Mouse (Mus musculus): ENCODE measurements around the gene Wrap53. TPM values are rescaled to one million over a fixed set of nuclear protein-coding genes. Genes with fewer than 3 reads are reported as not detected.

The Wrap53 gene
- polyA plus RNA-seq, 1 experiment from 2014 or later: 34.5 TPM

DNA sequence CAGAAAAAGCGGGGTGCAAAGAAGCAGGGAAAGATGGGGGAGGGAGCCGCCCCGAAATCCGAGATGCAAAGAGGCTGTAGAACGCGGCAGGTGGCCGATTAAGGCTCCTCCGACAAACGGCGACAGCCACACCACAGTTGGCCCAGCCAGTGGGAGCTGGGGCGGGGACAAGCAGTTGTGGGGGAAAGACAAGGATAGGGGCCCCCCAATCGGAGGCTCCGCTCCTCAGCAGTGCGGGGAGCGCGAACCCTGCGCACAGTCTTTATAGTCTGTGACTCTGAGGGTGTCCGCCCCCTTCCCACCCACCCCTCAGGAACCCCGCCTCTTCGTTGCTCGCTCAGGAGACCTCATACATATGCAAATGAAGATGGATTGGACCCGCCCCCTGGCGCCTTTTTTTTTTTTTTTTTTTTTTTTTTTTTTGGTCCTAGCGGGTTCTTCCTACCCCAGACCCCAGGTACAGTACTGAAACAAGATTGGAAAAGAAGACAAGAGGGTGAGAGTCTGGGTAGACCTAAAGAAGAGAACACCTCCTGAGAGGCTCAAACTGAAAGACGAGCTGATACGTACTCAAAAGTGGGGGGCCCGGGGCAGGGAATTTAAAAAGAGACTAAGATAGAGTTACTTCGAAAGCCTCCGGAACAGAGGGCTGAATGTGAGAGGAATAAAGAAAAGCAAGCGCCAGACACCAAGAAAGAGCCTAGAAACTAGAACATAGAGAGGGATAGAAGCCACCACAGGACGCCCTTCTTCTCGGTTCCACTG, 25.9 kb upstream of the Wrap53 start, which contains the start of gene Atp1b2:
TSS of gene Atp1b2 (minus strand) at position 217 of the 765 bp plus-strand sequence.
- H3K36me3 ChIP-seq (ENCODE audit: control insufficient read depth, insufficient read depth, low read length): no peaks in the 10 kb centered on the region
- H3K27ac ChIP-seq (ENCODE audit: low read depth, low read length): 0 out of 2 replicates have a peak within 1 kb of the TSS, but pooled peaks have one; percentile 34
- H3K4me3 ChIP-seq (ENCODE audit: low read depth, low read length): peak within 1 kb of the TSS; percentile 48

DNA sequence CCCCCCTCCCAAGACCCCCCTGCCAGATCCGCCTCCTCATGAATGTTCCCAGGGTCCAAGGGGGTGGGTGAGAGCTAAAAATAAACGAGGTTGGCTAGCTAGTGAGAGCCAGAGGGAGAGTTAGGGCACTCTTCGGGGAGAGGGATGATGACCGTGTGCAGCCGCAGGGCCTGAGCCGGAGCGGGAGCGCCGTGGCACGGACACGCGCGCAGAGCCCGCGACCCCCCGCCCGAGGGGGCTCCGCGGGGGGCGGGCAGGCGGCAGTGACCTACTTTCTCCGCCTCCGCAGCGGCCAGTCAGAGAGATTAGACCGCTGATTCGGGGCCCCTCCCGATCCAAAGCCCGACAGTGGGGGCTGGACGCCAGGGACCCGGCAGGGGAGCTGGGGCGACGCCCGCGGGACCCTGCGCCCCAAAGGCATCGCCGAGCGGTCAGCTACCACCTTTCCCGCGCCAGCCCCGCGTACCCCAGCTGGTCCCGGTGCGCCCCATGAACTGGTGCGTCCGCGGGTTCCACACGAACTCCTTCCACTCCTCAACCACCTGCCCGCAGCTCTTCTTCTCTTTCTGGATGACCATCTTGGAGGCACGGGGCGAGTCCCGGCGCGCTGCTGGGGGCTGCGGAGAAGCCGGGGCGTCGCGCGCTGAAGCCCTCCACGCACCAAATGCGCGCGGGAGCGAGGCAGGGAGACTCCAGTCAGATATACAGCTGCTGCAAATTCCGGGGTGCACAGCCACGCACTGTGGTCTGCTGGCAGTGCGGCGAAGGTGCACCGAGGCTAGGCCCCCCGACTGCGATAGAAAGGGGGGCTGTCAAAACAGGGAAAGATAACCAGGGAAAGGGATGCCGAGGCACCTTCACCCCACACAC, 25.0 kb upstream of the Wrap53 start:
- ATAC-seq (ENCODE audit: insufficient read depth, low FRiP score, low TSS enrichment): no peak

More for the DNA sequence above, 25.9 kb upstream of the Wrap53 start, which contains the start of gene Atp1b2:
- 4% methylated on average over 32 of the region's 32 CpGs for WGBS
- peak; percentile 79 for ATAC-seq (ENCODE audit: insufficient read depth, low FRiP score, low TSS enrichment)
- peak within 1 kb of the TSS; percentile 100 for H3K4me2 ChIP-seq (ENCODE audit: low read depth)
- H3K9ac ChIP-seq (ENCODE audit: low read length): peak within 1 kb of the TSS; percentile 55
- peaks cover 11% of the 10 kb centered on the region for H3K4me1 ChIP-seq (ENCODE audit: control insufficient read depth, insufficient read depth, low read length)
- 0 out of 2 replicates have a peak, but pooled peaks cover 6% of the 10 kb centered on the region for H3K27me3 ChIP-seq (ENCODE audit: control insufficient read depth, insufficient read depth, low read length)
- H3K9me3 ChIP-seq (ENCODE audit: control insufficient read depth, low read length): no peaks in the 10 kb centered on the region
- peak; percentile 77 for DNase-seq (ENCODE audit: low spot score)

DNA sequence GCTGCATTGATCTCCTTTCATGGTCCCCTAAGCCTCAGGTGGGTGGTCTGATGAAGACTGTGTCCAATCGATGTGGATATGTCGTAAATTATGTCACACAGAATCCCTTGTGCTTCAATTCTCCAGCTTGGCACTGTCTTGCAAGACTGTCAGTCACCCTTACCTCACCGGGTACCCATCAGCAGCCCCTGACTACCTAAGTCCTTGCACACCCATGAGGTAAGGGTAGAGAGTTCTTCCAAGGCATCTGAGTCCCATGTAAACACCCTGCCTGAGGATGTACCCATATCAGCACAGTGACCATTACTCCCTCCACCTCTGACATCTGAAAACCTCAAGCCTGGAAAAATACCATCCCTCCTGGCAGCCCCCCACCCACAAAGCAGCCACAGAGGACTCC, 24.3 kb upstream of the Wrap53 start:
- no peak overlapping the region for H3K27ac ChIP-seq (ENCODE audit: low read depth, low read length)

More for the DNA sequence above, 25.0 kb upstream of the Wrap53 start:
- Histone ChIP-seq H3K4me1 (ENCODE audit: control insufficient read depth, insufficient read depth, low read length) (peaks cover 11% of the 10 kb centered on the region), H3K9ac (ENCODE audit: low read length) (peak overlapping the region; percentile 55), H3K9me3 (ENCODE audit: control insufficient read depth, low read length) (no peaks in the 10 kb centered on the region), H3K27me3 (ENCODE audit: control insufficient read depth, insufficient read depth, low read length) (0 out of 2 replicates have a peak, but pooled peaks cover 6% of the 10 kb centered on the region), H3K4me3 (ENCODE audit: low read depth, low read length) (peak overlapping the region; percentile 48), H3K27ac (ENCODE audit: low read depth, low read length) (0 out of 2 replicates have a peak overlapping the region, but pooled peaks have one; percentile 34), H3K4me2 (ENCODE audit: low read depth) (peak overlapping the region; percentile 100), H3K36me3 (ENCODE audit: control insufficient read depth, insufficient read depth, low read length) (no peaks in the 10 kb centered on the region)
- DNase-seq (ENCODE audit: low spot score): no peak
- WGBS: under 1% methylated on average over 73 of the region's 73 CpGs

DNA sequence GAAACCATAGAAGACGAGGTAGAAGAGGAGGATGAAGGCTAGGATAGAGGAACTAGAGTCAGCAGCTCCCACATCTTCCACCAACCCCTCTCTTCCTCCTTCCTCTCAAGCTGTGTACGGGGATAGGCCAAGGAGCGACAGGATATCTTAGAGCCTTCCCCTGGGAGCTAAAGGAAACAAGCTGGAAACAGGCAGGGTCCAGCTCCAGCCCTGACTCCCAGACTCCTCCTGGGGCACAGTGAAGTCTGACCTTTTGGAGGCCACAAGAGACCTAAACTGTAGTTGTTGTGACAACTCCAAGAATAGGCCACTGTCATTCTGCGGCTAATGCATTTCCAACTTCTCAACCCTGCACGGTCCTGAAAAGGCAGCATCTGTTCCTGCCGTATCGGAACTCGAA, 23.5 kb upstream of the Wrap53 start:
- H3K4me3 ChIP-seq (ENCODE audit: low read depth, low read length): no peak overlapping the region
- H3K36me3 ChIP-seq (ENCODE audit: control insufficient read depth, insufficient read depth, low read length): no peaks in the 10 kb centered on the region
- DNase-seq (ENCODE audit: low spot score) (no peak), ATAC-seq (ENCODE audit: insufficient read depth, low FRiP score, low TSS enrichment) (no peak)
- H3K4me2 ChIP-seq (ENCODE audit: low read depth): no peak overlapping the region; the same call in 1 of the 2 replicates
- 79% methylated on average over 8 of the region's 8 CpGs for WGBS
- 0 out of 2 replicates have a peak, but pooled peaks cover 6% of the 10 kb centered on the region for H3K27me3 ChIP-seq (ENCODE audit: control insufficient read depth, insufficient read depth, low read length)
- no peak overlapping the region for H3K9ac ChIP-seq (ENCODE audit: low read length)
- H3K9me3 ChIP-seq (ENCODE audit: control insufficient read depth, low read length): no peaks in the 10 kb centered on the region
- H3K4me1 ChIP-seq (ENCODE audit: control insufficient read depth, insufficient read depth, low read length): peaks cover 14% of the 10 kb centered on the region
- H3K27ac ChIP-seq (ENCODE audit: low read depth, low read length): no peak overlapping the region

More for the DNA sequence above, 24.3 kb upstream of the Wrap53 start:
- no peak for DNase-seq (ENCODE audit: low spot score)
- peak overlapping the region; percentile 48 for H3K4me3 ChIP-seq (ENCODE audit: low read depth, low read length)
- no peak overlapping the region; the same call in 1 of the 2 replicates for H3K9ac ChIP-seq (ENCODE audit: low read length)
- 57% methylated on average over 3 of the region's 3 CpGs for WGBS
- peaks cover 14% of the 10 kb centered on the region for H3K4me1 ChIP-seq (ENCODE audit: control insufficient read depth, insufficient read depth, low read length)
- ATAC-seq (ENCODE audit: insufficient read depth, low FRiP score, low TSS enrichment): no peak
- 0 out of 2 replicates have a peak, but pooled peaks cover 6% of the 10 kb centered on the region for H3K27me3 ChIP-seq (ENCODE audit: control insufficient read depth, insufficient read depth, low read length)
- no peaks in the 10 kb centered on the region for H3K36me3 ChIP-seq (ENCODE audit: control insufficient read depth, insufficient read depth, low read length)
- no peaks in the 10 kb centered on the region for H3K9me3 ChIP-seq (ENCODE audit: control insufficient read depth, low read length)
- H3K4me2 ChIP-seq (ENCODE audit: low read depth): peak overlapping the region; percentile 100

DNA sequence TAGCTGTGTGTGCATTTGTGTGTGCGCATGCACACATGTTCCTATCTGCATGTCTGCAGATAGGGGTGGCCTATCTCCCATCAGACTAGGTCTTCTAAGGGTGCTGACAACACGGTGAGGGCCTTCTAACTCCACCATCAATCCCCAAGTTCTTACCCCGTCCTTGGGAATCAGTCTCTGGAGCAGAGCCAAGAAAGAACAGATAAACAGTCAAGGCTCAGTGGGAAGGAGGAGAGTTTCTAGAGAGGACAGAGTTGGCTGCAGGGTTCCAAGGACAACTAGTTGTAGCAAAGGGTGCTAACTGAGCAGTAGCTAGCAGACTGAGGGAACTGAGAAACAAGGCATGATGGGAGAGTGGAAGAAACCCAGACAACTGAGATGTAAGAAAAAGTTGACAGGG, 21.7 kb upstream of the Wrap53 start:
- Histone ChIP-seq H3K9me3 (ENCODE audit: control insufficient read depth, low read length) (no peaks in the 10 kb centered on the region), H3K4me3 (ENCODE audit: low read depth, low read length) (no peak overlapping the region), H3K36me3 (ENCODE audit: control insufficient read depth, insufficient read depth, low read length) (no peaks in the 10 kb centered on the region), H3K4me1 (ENCODE audit: control insufficient read depth, insufficient read depth, low read length) (peaks cover 14% of the 10 kb centered on the region), H3K9ac (ENCODE audit: low read length) (no peak overlapping the region), H3K4me2 (ENCODE audit: low read depth) (no peak overlapping the region), H3K27me3 (ENCODE audit: control insufficient read depth, insufficient read depth, low read length) (0 out of 2 replicates have a peak, but pooled peaks cover 6% of the 10 kb centered on the region), H3K27ac (ENCODE audit: low read depth, low read length) (no peak overlapping the region)
- ATAC-seq (ENCODE audit: insufficient read depth, low FRiP score, low TSS enrichment): no peak
- DNase-seq (ENCODE audit: low spot score): no peak
- 88% methylated on average over 3 of the region's 3 CpGs for WGBS

DNA sequence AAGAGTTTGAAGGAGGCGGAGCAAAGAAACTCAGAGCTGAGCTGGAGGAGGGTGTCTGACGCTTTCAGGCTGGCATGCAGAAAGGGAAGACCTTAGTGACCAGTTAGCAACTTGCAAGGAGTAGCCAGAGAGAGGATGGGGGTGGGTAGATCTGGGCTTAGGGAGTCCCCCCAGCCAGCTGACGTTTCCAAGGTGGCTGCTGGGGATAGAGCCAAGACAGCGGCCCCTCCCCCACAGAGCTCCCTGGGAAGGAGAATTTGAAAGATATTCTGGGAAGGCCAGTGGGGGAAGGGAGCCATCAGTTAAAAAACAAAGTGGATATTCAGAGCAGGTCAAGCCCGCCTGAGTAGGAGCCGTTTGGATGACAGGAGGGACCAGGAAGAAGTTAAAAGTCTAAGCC, 20.0 kb upstream of the Wrap53 start:
- Histone ChIP-seq H3K36me3 (ENCODE audit: control insufficient read depth, insufficient read depth, low read length) (no peaks in the 10 kb centered on the region), H3K9ac (ENCODE audit: low read length) (no peak overlapping the region), H3K27ac (ENCODE audit: low read depth, low read length) (no peak overlapping the region), H3K9me3 (ENCODE audit: control insufficient read depth, low read length) (no peaks in the 10 kb centered on the region), H3K4me3 (ENCODE audit: low read depth, low read length) (no peak overlapping the region), H3K27me3 (ENCODE audit: control insufficient read depth, insufficient read depth, low read length) (0 out of 2 replicates have a peak, but pooled peaks cover 6% of the 10 kb centered on the region), H3K4me1 (ENCODE audit: control insufficient read depth, insufficient read depth, low read length) (peaks cover 14% of the 10 kb centered on the region), H3K4me2 (ENCODE audit: low read depth) (no peak overlapping the region)
- WGBS: 14% methylated on average over 6 of the region's 6 CpGs
- no peak for ATAC-seq (ENCODE audit: insufficient read depth, low FRiP score, low TSS enrichment)
- DNase-seq (ENCODE audit: low spot score): peak; percentile 56

DNA sequence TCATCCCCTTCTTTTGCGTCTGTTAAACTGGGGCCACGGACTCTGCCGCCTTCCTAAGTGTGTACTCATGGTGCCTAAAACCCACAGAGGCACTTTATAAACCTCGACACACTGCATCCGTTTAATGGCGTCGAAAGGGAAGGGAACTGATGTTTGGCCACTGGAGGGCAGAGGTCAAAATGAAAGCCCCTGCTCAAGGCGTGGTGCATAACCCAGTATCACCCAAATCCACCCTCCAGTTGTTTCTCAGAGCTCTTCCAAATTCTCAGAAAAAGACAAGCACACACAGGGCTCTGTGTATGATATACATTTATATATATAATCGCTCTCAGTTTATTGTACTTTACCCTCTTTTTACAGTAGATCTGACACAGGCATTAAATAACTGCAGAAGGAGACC, 19.4 kb upstream of the Wrap53 start:
- ATAC-seq (ENCODE audit: insufficient read depth, low FRiP score, low TSS enrichment) (no peak), DNase-seq (ENCODE audit: low spot score) (no peak)
- 7% methylated on average over 9 of the region's 9 CpGs for WGBS
- peaks cover 8% of the 10 kb centered on the region for H3K4me1 ChIP-seq (ENCODE audit: control insufficient read depth, insufficient read depth, low read length)
- no peak overlapping the region for H3K4me3 ChIP-seq (ENCODE audit: low read depth, low read length)
- H3K9ac ChIP-seq (ENCODE audit: low read length): no peak overlapping the region
- H3K36me3 ChIP-seq (ENCODE audit: control insufficient read depth, insufficient read depth, low read length): no peaks in the 10 kb centered on the region
- no peak overlapping the region for H3K27ac ChIP-seq (ENCODE audit: low read depth, low read length)
- H3K27me3 ChIP-seq (ENCODE audit: control insufficient read depth, insufficient read depth, low read length): 0 out of 2 replicates have a peak, but pooled peaks cover 5% of the 10 kb centered on the region
- no peak overlapping the region for H3K4me2 ChIP-seq (ENCODE audit: low read depth)
- H3K9me3 ChIP-seq (ENCODE audit: control insufficient read depth, low read length): no peaks in the 10 kb centered on the region

DNA sequence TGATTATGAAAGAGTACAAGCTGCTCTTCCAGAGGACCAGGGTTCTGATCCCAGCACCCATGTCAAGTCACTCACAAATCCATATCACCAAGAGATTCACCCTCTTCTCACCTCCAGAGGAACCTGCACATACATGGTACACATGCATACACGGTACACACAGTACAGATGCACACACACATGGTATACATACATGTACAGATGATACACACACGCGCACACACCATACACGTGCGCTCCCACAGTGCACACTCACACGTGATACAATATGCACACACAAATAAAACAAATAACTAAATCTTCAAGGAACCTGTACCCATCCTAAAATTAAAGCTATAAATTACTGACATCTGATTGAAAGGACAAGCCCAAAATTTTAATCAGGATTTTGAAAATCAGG, 14.8 kb upstream of the Wrap53 start:
- Histone ChIP-seq H3K9ac (ENCODE audit: low read length) (no peak overlapping the region), H3K4me2 (ENCODE audit: low read depth) (no peak overlapping the region), H3K9me3 (ENCODE audit: control insufficient read depth, low read length) (no peaks in the 10 kb centered on the region), H3K4me3 (ENCODE audit: low read depth, low read length) (no peak overlapping the region), H3K36me3 (ENCODE audit: control insufficient read depth, insufficient read depth, low read length) (peaks cover 10% of the 10 kb centered on the region), H3K4me1 (ENCODE audit: control insufficient read depth, insufficient read depth, low read length) (peaks cover 4% of the 10 kb centered on the region; the same call in 1 of the 2 replicates), H3K27me3 (ENCODE audit: control insufficient read depth, insufficient read depth, low read length) (no peaks in the 10 kb centered on the region), H3K27ac (ENCODE audit: low read depth, low read length) (no peak overlapping the region)
- 96% methylated on average over 6 of the region's 6 CpGs for WGBS
- DNase-seq (ENCODE audit: low spot score) (no peak), ATAC-seq (ENCODE audit: insufficient read depth, low FRiP score, low TSS enrichment) (no peak)
